Mouse (Mus musculus) left cerebral cortex, adult 9 months (tissue): ENCODE measurements around the gene Megf11.
"Not testable (repeated sequence)": the region's sequence is repeated elsewhere in the genome, so short reads cannot be mapped to it uniquely, and the experiment has no call there.

Experiments
- DNase-seq, 2 experiments: peaks; one replicate each; pipeline ENCODE4 v3.0.0; 2022; ENCODE audit warnings: low spot score in 2 of 2

Megf11 gene

DNA sequence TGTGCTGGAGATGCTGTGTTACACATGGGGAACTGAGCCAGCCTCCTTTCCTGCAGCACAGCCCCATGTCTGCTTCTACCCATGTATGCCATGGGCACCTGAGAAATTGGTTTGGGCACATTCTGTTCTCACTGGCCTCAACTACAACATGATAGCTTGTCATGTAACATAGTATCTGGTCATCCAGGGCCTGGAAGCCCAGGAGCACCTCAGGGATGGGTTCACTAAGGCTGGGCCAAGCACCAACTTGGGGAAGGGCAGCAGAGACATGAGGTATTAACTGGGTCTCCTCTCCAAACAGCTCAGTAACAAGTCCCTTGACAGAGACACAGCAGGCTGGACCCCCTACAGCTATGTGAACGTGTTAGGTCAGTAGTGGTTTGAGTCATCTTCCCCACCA, 311.6 kb downstream of the Megf11 start:
- DNase-seq, result no peak

DNA sequence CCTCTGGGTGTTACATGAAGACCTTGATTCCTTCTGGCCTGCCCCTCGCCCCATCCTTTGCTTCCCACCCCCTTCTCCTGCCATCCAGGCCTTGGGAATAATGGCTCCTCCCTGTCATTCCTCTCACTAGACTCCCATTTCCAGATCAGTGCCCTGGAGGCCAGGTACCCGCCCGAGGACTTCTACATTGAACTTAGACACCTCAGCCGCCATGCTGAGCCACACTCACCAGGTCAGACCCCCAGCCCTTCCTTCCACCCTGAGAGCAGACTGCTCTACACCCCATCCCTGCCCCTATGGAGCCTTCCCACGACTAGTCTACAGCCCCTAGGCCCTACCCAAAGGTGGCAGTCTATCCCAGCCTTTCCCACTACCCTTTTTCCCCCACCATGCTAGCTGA, 312.3 kb downstream of the Megf11 start:
- no peak for DNase-seq

DNA sequence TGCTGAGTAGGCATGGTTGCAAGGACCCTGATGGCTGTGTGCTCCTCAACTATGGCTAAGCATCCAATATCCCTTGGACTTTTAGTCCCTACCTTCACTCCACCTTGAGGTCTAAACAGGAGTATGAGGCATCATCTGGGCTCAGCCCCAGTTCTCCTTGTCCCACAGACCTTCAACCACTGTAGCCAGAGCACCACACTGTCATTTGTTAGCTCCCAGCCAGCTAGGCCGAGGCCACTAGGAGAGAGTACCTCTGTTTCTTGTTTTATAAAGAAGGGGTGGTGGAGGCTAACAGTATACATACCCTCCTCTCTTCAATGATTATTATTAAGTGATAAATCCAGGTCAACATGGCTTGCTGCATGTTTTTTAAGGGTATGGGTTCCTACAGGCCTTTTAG, 313.2 kb downstream of the Megf11 start:
- DNase-seq, result no peak

DNA sequence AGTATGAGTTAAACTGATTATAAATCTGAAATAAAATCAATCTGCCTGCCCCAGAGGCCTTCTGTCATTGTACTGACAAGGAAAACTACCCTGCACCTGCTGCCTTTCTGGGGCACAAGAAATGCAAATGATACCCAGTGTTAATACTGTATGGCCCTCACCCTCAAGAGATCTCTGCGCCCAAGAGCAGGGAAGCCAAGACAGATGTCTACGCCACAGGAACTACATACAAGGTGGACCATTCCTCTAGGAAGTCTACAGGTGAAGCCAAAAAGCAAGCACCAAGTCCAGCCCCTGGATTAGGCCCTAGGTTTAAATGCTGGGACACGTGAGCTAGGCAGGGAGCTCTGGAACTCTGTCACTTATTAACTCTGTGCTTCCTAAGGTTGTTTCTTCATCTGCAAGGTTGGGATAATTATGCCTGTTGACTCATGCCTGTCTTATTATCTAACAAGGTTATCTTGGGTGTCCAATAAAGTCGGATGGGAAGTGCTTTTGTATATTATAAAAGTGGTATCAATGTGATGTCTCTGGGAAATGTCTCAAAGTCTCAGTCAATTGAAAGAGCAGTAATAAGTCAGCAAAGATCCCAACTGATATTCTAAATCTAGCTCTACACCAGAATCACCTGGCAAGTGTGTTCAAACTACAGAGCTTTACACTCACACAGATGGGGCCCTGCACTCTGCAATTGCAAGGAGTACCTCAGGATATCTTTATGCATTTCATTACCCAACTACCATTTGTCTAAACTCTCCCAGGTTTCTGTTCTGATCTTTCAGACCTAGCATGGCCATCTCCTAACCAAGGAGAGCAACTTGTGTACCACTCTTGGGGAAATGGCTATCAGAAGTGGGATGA, 315.3 kb downstream of the Megf11 start:
- DNase-seq, result no peak

DNA sequence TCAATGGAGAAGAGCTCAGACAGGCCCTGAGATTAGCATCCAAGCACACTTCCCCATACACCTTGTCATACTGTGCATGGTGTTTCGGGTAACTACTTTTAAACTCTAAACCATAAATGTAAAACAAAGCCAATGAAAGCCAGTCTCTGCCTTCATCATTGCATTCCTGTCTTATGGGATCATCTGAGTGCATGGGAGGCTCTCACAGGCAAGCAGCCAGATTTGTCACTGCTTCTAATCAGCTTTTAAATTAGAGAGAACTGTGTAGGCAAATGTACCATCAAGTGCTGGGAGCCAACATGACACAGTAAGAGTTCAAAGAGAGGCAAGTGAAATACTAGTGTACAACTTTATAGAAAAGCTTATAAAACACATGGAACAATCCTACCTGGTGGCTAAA, 316.2 kb downstream of the Megf11 start:
- DNase-seq, result peak; percentile 26 to 35

DNA sequence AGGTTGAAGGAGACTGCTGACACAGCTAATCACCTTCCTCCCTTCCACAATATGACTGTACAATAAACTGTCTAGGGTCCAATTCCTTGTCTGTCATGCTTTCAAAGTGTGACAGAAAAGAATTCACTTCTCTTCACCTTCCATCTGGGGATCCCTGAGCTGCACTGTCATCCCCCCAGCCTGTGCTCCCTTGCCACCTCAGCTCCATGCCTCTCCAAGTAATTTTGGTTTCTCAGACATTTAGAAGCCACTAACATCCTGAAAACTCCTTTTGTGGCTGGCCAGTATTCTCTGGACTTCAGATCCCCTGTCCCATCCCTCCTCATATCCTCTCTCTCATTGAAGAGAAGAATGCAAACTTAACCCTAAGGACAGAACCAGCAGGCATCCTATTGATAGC, 317.0 kb downstream of the Megf11 start:
- no peak for DNase-seq

DNA sequence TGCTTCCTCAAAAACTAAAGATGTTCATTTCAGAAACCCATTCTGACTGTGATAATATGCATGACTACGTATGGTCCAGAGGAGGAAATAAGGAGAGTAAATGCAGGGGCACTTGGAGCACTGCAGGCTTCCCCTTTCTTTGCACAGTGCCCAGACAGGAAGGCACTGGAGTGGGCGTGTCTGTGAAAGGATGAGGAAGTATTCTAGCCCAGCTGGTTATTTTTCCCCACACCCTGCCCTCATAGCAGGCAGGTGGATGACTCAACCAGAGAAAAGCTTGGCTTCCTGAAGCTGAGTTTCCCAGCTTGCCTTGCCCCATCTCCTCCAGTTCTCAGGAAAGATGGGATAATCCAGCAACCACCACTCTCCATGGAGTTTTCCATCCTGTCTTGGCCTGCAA, 317.5 kb downstream of the Megf11 start:
- DNase-seq, result peak in 1 of 2 experiments; percentile 47

DNA sequence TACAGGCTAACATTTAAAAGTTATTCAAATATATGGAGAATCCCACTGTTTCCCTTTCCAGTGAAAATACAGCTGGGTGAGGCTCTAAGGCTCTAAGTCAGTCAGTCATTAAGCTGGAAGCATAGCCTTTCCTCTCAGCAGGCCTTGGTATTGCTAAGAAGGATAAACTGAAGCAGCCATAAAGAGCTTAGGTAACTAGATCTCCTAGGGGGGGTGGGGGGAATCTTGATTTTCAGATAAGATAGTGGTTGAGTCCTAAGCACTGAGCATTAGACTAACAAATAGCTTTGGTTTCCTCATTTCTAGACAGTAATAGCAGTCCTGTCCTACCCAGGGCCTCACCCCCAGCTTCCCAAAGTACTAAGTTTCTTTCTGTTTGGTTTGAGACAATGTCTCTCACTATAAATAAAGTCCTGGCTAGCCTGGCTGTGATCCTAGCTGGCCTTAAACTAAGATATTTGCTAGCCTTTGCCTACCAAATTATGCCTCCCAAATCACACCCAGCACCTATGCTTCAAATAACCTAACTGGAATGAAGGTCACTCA, 318.1 kb downstream of the Megf11 start:
- DNase-seq, result no peak

DNA sequence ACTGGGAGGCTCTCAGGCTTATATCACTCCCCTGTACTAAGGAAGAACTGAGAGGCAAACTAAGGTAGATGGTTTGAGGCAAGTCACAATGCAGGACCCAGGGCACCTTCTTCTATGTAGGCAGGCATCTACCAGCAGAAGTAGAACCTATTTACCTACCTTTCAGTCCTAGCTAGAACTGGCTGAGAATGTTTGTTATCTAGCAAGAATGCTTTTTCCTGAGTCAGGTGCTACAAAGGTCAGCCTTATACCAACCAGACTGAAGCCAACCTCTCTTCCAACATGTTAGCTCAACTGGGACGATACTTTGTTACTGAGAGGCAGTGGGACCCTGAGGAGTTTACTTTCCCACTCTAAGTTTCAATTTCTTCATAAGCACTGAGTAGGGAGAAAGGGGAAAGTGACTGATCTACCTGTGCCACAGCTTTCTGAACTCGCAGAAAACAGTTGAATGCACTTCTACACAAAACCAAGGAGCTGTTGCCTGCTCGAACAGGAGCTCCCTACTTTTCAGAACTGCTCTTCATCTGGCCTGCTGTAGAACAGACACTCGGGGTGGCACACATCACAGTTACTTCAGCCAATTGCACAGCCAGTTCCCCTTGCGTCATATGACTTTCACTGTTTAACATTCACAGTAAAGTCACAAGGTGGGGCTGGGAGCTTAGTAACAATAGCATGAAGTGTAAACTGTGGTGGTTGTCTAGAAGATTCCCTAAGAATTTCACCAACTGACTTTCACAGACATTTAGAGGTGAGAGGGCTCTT, 318.8 kb downstream of the Megf11 start:
- DNase-seq, result no peak

DNA sequence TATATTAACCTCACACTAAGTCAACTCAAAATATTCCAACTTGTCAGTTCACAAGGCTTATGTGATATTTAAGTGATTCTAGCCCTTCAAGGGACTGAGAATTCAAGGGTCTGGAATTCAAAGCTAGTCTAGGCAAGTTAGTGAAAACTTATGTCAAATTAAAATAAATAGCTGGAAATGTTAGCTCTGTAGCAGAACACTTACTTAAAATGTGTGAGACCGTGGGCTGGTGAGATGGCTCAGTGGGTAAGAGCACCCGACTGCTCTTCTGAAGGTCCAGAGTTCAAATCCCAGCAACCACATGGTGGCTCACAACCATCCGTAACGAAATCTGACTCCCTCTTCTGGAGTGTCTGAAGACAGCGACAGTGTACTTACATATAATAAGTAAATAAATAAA, 324.9 kb downstream of the Megf11 start:
- not testable (repeated sequence) for DNase-seq

DNA sequence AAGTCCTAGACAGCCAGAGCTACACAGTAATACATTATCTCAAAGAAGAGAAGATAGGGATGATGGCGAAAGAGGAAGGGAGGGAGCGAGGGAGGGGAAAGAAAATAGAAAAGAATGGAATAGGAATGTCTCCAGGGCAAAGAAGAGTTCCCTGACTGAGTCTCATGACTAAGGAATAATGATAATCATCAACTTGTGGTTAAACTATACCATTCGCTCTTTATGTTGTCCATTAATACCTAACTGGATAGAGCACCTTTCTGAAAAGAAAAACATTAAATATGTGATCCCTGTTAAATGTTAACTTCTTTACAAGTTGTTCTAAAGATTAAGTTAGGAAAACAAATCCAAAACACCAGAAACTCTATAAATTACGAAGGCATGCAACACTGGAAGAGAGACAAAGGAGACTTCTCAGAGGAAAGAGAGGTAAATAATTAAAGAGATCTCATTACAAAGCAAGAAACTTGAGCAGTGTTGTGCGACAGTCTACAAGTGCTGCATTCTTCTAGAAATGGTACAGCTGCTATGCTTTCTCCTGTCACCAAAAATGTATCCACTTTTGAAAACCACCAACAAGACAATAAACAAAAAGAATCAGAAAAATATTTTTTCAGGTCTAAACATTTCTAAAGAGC, 334.2 kb downstream of the Megf11 start:
- DNase-seq, result no peak

DNA sequence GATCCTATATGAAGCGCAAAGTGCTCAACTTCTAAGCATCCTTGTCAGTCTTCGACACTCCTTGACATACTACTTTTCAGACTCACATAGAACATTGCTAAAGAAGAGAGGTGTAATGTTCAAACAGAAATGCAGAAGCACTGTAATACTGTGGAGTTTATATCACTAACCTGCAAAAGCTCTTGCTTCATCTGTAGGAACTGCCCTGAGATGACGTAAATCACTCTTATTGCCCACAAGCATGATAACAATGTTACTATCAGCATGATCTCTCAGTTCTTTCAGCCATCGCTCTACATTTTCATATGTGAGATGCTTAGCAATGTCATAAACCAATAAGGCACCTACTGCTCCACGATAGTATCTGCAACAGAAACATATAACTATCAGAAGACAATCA, 341.0 kb downstream of the Megf11 start:
- DNase-seq, result no peak

DNA sequence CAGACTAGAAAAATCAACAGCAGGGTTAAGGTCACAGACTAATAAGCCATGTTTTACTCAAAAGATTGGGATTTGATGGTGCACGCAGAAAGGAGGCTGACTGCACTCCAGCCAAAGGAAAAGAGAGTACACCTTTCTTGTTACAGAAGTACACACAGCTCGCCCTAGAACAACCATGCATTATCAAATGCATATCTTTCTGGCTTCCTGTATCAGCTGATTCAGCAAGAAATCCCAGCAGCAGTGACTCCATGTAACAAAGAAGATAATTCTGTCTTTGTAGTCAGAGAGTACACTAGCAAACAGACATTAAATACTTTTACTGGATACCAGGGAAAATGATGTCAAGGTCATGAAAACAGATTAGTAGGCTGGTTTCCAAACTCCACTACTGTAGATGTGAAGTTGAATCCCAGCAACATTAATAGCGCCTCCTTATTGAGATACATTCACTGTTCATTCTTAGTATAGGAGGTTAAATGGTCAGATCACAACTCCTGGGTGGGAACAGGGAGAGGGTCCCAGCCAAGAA, 345.7 kb downstream of the Megf11 start:
- DNase-seq, result no peak

- DNase-seq, result no peak
Observed at GRCm38 (mm10) chr9:64734166-64734565, 348.7 kb downstream of the Megf11 start.

DNA sequence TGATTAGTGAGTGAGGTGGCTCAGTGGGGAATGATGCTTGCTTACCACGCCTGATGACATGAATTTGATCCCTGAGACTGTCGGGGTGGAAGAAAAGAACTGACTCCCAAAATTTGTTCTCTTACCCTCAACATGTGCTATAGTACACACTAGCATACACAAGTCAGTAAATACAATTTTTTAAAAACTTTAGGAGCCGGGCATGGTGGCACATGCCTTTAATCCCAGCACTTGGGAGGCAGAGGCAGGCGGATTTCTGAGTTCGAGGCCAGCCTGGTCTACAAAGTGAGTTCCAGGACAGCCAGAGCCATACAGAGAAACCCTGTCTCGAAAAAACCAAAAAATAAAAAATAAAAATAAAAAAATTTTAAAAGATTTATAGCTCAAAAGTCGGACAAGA, 349.6 kb downstream of the Megf11 start:
- not testable (repeated sequence) for DNase-seq

DNA sequence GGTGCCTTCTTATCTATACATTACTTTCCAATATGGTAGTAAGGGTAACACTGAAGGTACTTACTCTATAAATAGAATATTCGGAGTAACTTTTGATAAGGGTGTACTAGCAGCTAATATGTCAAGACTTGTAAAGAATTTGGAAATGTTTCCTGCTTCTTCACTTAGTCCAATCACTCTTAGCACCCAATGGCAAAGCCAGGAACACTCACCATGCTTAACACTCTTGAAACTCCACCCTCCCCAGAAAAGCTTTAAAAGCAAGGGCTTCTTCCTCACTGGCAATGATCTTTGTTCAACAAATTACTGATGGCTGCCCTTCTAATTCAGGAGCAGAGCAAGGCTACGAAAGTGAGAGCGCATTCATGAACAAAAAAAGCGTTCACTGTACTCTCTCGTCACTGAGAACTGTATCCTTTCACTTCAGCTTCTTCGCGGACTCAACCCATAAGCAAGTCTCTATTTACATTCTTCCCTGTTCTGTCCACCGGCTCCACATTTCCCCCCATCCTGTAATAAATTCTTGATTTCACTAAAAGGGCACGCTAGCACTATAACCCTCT, 350.7 kb downstream of the Megf11 start:
- DNase-seq, result no peak

- peak in 1 of 2 experiments; percentile 51 for DNase-seq
Observed at GRCm38 (mm10) chr9:64736639-64737405, 351.4 kb downstream of the Megf11 start.

- peak; percentile 88 to 96 for DNase-seq
Observed at GRCm38 (mm10) chr9:64737406-64738201, 352.2 kb downstream of the Megf11 start, which contains the start of gene Rab11a. TSS of gene Rab11a (minus strand) at chr9:64737758.

DNA sequence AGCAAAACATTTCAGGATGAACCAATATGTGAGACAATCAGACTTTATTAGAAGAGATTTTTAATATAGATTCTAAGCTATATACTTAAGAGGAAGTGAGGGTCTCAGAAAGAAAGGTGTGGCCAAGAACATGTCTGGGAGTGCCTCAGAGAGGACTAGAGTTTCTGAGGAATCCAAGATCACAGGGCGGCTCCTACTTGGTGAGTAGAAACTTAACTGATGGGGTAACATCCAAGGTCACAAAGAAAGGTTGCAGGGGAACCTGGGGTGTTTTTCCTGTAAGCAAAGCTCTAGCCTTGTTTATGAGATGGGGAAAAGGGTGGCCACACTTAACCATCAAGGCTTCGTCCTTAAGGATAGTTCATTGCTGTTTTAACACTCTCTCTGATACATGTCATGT, 353.6 kb downstream of the Megf11 start:
- DNase-seq, result no peak

DNA sequence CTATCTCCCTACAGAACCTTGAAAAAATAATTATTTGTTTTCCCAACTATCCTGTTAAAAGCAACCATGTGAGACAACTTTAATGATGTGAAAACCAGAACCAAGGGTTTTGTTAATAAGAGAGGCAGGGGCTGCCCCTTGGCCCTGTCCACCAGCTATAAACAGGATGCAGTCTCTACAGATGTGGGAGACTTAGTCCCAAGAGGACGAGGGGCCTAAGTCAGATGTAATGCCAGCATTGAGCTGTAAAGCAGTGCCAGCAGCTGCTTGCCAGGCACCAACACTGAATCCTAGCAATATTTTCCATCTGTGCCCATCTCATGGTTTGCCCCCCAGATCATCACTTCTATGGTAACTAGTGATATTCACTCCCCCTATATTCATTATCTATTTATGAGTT, 357.0 kb downstream of the Megf11 start:
- DNase-seq, result no peak
